In the genomic region with DNA sequence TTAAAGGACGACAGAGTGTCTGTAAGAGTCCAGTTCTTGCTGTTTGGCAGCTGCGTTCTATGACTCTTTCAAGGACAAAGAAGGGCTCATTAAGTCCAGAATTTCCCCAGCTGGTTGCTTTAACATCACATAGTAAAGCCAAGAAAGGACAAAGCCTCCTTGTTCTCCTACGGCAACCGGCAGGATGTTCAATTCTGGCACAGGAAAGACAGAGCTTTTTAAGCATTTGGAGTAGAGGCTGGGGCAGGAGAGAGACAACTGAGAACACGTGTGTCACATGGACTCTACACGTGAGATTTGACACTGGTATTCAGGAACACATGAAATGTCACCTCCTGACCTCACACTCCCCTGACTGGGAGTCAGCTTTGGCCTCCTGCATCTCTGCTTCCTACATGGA, we compare ENCODE assay signal across 9 mouse cellular contexts.
DNase-seq lines count a peak whose midpoint lies in the region; ATAC-seq lines count a peak whose summit lies in the region.
"Had no signal": no experiment of that assay in that cellular context is flagged by ENCODE, and none has a peak within 500 bp of the region (broad histone marks: within the 10 kb centered on the region; RNA-seq: fewer than 3 reads in every experiment).

No protein-coding gene starts in this region.

- H3K9me3 ChIP-seq in hindbrain, embryonic 14.5 days (ENCODE audit: control insufficient read depth, low read length) = no peaks in the 10 kb centered on the region
- no peaks in the 10 kb centered on the region for H3K9me3 ChIP-seq in neural tube, embryonic 15.5 days (replicated peaks)

- no peak overlapping the region for H3K9ac ChIP-seq in hindbrain, embryonic 14.5 days
- no peak overlapping the region for H3K9ac ChIP-seq in neural tube, embryonic 15.5 days (replicated peaks)

- peak; percentile 59 for ATAC-seq in hindbrain, embryonic 14.5 days (ENCODE audit: low FRiP score)
- peak; percentile 53; the same call in 1 of the 2 replicates for ATAC-seq in neural tube, embryonic 15.5 days (ENCODE audit: low FRiP score)

- no peaks in the 10 kb centered on the region for H3K36me3 ChIP-seq in hindbrain, embryonic 14.5 days (replicated peaks; ENCODE audit: control insufficient read depth, insufficient read depth)
- H3K36me3 ChIP-seq in neural tube, embryonic 15.5 days = no peaks in the 10 kb centered on the region

- DNase-seq in adrenal gland, adult (ENCODE audit: inconsistent age in 2 of 2, low spot score in 1 of 2) = peak; percentile 13 to 58
- DNase-seq in adrenal gland, postnatal 4 days (ENCODE audit: low spot score in 2 of 2) = no peak
- peak; percentile 0 for DNase-seq in lung, postnatal 25 days (ENCODE audit: low spot score)
- no peak for DNase-seq in lung, postnatal 14 days
- DNase-seq in hindbrain, embryonic 14.5 days (ENCODE audit: low spot score) = peak; percentile 40
- no peak for DNase-seq in thymus, adult 18-20 months
- no peak for DNase-seq in natural killer cell, adult 2 months (ENCODE audit: low spot score in 2 of 2)
- DNase-seq: thymus, postnatal 14 days had no signal

- 0 out of 2 replicates have a peak, but pooled peaks cover 3% of the 10 kb centered on the region for H3K4me1 ChIP-seq in hindbrain, embryonic 14.5 days (replicated peaks; ENCODE audit: control insufficient read depth, insufficient read depth, low read length)
- 0 out of 2 replicates have a peak, but pooled peaks cover 5% of the 10 kb centered on the region for H3K4me1 ChIP-seq in neural tube, embryonic 15.5 days

- no peaks in the 10 kb centered on the region for H3K27me3 ChIP-seq in hindbrain, embryonic 14.5 days (ENCODE audit: control insufficient read depth, insufficient read depth, low read length)
- no peaks in the 10 kb centered on the region for H3K27me3 ChIP-seq in neural tube, embryonic 15.5 days (replicated peaks)

- no peak overlapping the region for H3K4me2 ChIP-seq in hindbrain, embryonic 14.5 days (replicated peaks)
- H3K4me2 ChIP-seq in neural tube, embryonic 15.5 days = no peak overlapping the region

- H3K4me3 ChIP-seq in hindbrain, embryonic 14.5 days (replicated peaks; ENCODE audit: low read length) = no peak overlapping the region
- no peak overlapping the region for H3K4me3 ChIP-seq in neural tube, embryonic 15.5 days (replicated peaks)

- 21% methylated on average over 6 of the region's 6 CpGs for WGBS in hindbrain, embryonic 14.5 days
- 12% methylated on average over 6 of the region's 6 CpGs for WGBS in neural tube, embryonic 15.5 days

- no peak overlapping the region for H3K27ac ChIP-seq in hindbrain, embryonic 14.5 days
- H3K27ac ChIP-seq in neural tube, embryonic 15.5 days (replicated peaks) = 0 out of 2 replicates have a peak overlapping the region, but pooled peaks have one; percentile 6

Comparison
In these comparisons a context has a peak if more than half of its experiments do, and no peak if none do; other contexts are left out.
1. DNase-seq: peak in adrenal gland, adult (2 of 2), lung, postnatal 25 days (single experiment) and hindbrain, embryonic 14.5 days (single experiment); none in adrenal gland, postnatal 4 days (0 of 2), lung, postnatal 14 days (single experiment), thymus, adult 18-20 months (0 of 2) and natural killer cell, adult 2 months (0 of 2).